Mouse (Mus musculus) spleen, adult 2 months (tissue): ENCODE data around the gene Lhfpl2.

ENCODE experiments used
- CTCF ChIP-seq: fragments of 200-500 bp; IDR thresholded peaks from 2 replicates; pipeline ENCODE4 v1.5.1; 2011; ENCODE audit warnings: mild to moderate bottlenecking, inconsistent platforms; ENCODE audit not compliant: insufficient read depth, insufficient read length, insufficient replicate concordance; ENCODE audit errors: extremely low read depth
- POLR2A ChIP-seq: fragments of 200-500 bp; IDR thresholded peaks from 2 replicates; pipeline ENCODE4 v1.6.1; 2011; ENCODE audit warnings: low read depth, low read length, inconsistent platforms

- no peak for TF ChIP-seq CTCF
- no peak for TF ChIP-seq POLR2A
Measured at GRCm38 (mm10) chr13:94159478-94160220, 102.1 kb downstream of the Lhfpl2 start.
